Mouse (Mus musculus) ovary, postnatal 36 days (tissue): ENCODE data around the gene Plxnb1.
"Not testable (repeated sequence)": the region's sequence is repeated elsewhere in the genome, so short reads cannot be mapped to it uniquely, and the experiment has no call there.

Experiments used
- DNase-seq: peaks from one replicate; pipeline ENCODE4 v3.0.0; 2022; ENCODE audit warnings: low spot score, mixed read lengths

Gene Plxnb1

GRCm38 (mm10) chr9:109102541-109102940 is 7.4 kb downstream of the Plxnb1 start:
- no peak for DNase-seq

DNA sequence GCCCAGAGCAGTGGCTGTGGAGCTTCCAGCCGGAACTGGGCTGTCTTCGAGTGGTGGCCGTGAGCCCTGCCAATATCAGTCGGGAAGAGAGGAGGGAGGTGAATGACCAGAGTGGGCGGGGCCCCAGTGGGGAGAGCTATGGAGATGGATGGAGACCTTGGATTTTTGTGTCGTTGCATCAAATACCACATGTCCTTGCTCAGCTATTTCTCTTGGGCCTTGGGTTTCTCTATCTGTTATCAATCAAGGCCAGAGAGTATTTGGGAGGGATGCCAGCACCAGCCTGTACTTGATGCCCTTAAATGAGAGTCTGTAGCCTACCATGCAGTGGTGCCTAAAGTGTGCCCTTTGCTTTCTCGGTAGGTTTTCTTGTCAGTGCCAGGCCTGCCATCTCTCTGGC is 8.1 kb downstream of the Plxnb1 start:
- peak; percentile 80 for DNase-seq

DNA sequence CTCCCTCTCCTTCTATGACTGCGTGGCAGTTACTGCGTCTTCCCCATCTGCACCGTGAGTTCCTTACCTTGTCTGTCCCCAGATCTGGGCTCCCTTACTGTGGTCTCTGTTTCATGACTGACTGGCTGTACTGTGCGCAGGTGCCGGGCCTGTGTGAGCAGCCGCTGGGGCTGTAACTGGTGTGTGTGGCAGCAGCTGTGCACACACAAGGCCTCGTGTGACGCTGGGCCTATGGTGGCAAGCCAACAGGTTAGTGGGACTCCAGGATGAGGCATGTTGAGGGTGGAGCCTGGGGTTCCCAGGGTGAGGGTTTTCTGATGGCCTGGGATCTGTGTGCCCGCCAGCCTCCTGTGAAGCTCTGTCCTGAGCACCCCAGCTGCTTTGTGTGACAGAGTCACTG is 8.9 kb downstream of the Plxnb1 start:
- no peak for DNase-seq

GRCm38 (mm10) chr9:109105011-109105410 is 9.8 kb downstream of the Plxnb1 start:
- DNase-seq = no peak

GRCm38 (mm10) chr9:109105648-109106047 is 10.5 kb downstream of the Plxnb1 start:
- no peak for DNase-seq

- no peak for DNase-seq
Observed at GRCm38 (mm10) chr9:109107341-109107740, 12.2 kb downstream of the Plxnb1 start.

DNA sequence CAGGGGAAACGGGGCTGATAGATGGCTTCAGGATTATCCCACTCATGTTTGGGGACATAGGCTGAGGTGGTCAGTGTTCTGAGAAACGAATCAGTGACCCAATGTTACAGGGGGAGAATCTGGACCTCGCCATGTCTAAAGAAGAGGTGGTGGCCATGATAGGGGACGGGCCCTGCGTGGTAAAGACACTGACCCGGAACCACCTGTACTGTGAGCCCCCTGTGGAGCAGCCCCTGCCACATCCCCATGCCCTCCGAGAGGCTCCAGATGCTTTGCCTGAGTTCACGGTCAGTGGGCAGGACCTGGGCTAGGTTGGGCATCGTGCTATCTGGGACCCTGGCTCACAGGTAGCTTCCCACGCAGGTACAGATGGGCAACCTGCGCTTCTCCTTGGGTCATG is 15.1 kb downstream of the Plxnb1 start:
- DNase-seq = peak; percentile 2

DNA sequence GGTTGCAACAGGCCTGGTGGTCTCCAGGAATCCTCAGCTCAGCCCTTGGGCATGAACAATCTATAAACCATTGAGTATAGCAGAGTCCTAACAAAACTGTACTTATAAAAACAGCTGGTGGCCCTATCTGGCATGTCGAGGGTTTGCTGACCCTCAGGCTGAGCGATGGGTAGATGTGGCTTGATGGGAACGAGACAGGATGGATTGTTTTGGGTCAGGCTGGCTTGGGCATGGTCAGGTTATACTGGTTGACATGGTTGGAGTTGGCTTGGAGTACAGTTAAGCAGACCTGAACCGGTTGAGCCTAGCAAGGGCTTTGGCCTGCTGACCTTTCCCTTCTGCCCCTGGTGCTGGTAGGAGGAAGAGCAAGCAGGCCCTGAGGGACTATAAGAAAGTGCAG is 15.9 kb downstream of the Plxnb1 start:
- peak; percentile 2 for DNase-seq

DNA sequence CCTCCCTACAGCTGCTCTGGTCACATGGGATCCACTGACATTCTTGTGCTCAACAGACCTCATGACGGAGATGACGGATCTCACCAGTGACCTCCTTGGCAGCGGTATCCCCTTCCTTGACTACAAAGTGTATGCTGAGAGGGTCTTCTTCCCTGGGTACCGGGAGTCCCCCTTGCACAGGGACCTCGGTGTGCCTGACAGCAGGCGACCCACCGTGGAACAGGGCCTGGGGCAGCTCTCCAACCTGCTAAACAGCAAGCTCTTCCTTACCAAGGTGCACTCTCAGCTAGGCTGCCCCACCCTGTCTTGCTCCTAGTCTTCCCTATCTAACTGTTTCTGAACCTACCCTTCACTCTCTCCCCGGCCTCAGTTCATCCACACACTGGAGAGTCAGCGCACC is 16.4 kb downstream of the Plxnb1 start:
- DNase-seq = no peak

DNA sequence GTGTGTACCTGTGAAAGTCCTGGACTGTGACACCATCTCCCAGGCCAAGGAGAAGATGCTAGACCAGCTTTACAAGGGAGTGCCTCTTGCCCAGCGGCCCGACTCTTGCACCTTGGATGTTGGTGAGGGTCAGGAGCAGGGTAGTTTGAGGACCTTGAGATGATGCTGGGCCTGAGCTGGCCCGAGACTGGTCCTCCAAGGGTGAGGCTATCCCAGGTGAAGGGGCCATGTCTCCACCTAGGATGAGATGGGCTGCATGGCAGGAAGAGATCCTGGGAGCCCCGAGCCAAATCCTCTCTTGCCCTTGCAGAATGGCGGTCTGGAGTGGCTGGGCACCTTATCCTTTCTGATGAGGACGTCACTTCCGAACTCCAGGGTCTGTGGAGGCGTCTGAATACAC is 18.1 kb downstream of the Plxnb1 start:
- no peak for DNase-seq

GRCm38 (mm10) chr9:109114276-109114675 is 19.1 kb downstream of the Plxnb1 start:
- peak; percentile 4 for DNase-seq

DNA sequence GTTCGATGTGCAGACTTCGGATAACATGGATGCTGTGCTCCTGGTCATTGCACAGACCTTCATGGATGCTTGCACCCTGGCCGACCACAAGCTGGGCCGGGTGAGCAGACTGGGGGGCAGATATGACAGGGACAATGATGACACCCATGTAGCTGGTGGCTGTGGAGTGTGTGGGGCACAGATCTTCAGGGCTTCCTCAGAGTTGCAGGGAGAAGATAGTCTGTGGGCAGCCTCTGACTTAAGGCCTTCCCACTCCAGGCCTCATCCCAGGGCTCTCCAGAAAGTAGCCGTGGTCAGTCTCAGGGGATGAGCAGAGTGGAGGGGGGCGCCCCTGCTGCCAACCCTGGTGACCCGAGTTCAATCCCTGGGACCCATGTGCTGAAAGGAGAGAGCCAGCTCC is 19.7 kb downstream of the Plxnb1 start:
- DNase-seq = no peak

GRCm38 (mm10) chr9:109116205-109116604 is 21.0 kb downstream of the Plxnb1 start:
- DNase-seq = peak; percentile 6

DNA sequence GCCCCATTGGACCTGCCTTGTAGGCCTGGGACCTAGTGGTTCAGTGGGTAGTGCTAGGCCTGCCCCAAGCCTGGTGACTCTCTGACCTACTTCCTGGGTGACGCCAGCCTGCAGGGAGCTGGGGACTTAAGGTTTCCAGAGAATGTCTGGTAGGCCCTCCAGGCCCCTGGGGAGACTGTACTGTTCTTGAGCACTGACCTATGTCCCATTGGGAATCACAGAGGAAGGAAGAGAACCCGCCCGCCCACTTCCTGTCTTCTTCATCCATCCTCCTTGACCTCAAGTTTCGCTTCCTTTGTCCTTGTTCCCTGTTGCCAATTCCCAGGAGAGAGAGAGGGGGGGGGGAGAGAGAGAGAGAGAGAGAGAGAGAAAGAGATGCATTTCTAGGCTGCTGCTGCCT is 22.9 kb downstream of the Plxnb1 start:
- DNase-seq = peak; percentile 7

- DNase-seq = no peak
Observed at GRCm38 (mm10) chr9:109119571-109119970, 24.4 kb downstream of the Plxnb1 start.

DNA sequence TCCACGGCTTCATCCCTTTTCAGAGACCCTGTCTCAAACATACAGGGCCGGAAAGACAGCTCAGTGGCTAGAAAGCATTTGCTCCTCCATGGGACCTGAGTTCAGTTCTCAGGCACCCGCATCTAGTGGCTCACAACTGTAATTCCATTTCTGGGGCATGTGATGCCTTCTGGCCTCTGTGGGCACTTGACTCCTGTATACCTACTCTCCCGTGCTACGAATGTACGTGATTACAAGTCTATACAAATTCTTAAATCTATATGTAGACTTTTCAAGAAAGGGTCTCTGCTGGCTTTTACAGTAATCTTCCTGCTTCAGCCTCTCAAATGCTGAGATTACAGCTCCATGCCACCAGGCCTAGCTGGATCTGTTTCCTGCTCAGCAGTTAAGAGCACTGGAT is 25.8 kb downstream of the Plxnb1 start:
- no peak for DNase-seq

DNA sequence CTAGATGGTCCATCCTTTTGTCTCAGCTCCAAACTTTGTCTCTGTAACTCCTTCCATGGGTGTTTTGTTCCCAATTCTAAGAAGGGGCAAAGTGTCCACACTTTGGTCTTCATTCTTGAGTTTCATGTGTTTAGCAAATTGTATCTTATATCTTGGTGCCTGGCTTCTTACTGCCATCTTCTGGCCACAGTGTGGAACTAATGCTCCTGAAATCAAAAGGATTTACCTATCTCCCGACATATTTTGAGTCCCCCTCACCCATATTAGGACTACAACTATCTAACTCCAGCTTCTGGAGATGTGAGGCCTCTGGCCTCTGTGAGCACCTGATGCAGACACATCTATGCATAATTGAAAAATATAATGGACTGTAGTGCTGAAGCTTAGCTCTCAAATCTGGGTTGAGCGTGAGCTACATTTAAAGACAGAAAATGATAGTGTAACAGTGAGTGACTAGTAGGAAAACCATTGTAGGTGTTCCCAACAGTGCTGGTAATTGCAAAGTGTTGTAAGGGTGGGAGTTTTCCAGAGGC is 27.4 kb downstream of the Plxnb1 start:
- DNase-seq = peak; percentile 8

DNA sequence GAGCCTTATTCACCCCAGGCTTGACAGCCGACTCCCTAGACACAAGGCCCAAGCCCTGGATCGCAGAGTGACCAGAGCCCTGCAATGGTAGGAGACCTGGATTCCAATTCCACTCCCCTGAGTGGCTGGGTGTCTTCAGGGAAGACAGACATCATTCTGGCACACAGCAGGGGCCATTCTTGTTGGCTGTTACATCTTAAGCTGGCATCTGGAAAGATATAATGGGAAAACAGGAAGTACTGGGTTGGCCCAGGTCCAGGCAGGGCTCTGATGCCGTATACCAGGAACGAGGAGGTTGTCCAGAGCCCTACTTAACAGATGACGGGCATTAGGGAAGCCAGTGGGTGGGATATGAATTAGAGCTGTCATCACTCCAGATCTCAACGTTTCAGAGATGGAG is 28.1 kb downstream of the Plxnb1 start:
- DNase-seq = peak; percentile 14

DNA sequence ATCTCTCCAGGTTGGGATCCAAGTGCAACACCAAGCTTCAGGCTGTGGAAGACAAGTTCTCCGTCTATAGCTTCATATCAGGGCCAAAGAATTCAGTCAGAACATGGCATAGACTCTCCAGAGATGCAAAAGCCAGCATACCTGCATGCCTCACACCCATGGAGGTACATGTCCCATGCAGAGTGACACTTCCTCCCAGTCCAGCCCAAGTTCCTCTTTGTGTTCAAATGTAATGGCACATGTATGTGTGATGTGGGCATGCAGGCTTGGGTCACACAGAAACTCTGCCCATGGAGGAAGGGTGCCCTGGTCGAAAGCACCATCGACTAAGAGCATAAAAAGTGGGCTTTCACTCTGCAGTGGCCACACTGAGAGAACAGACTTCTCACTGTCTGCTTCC is 29.0 kb downstream of the Plxnb1 start:
- no peak for DNase-seq

GRCm38 (mm10) chr9:109125043-109125442 is 29.9 kb downstream of the Plxnb1 start:
- no peak for DNase-seq

DNA sequence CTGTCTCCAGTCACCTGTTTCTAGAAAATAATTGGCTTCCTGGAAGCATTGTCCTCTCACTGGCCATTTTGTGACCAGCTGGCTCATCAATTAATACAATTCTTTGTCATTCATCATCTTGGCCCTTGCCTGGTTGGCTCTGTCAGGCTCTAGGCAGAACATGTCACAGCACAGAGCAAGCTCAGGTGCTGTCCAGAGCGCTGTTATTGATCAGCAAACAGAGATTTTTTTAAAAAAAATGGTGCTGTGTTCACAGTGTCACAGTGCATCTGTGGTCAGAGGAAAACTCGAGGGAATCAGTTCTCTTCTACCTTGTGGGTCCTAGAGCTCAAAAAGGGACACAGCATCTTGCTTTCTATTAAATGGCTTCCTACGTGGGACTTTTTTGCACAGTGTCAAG is 30.3 kb downstream of the Plxnb1 start:
- no peak for DNase-seq

- no peak for DNase-seq
Observed at GRCm38 (mm10) chr9:109127076-109127475, 31.9 kb downstream of the Plxnb1 start.

DNA sequence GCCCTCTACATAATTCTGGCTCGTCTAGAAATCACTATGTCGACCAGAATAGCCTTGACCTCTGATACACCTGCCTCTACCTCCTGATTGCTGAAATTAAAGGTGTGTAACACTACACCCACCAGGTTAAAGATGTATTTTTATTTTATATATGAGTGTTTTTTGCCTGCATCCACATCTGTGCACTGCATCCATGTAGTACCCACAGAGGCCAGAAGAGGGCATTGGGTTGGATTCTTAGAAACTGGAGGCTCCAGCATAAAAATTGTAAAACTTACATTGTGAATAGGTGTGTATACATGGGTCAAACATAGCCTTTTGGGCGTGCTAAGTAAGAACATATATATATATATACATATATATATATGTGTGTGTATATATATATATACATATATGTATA is 33.0 kb downstream of the Plxnb1 start:
- no peak for DNase-seq

DNA sequence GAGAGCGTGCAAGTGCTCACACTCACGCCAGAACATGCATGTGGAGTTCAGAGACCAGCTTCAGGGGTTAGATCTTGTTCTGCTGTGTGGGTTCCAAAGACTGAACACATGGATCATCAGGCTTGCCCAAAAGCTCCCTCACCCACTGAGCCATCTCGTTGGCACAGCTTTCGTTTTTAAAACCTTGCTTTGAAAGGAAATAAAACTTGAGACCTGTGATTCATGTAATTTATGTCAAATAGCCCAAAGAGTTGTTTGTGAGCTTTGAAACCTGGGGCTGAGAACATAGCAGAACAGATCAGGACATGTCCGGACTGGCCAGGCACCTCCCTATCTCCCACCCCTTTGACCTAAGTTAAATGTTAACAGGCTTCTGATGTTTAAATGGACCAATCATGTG is 34.9 kb downstream of the Plxnb1 start:
- DNase-seq = no peak

- DNase-seq = not testable (repeated sequence)
Observed at GRCm38 (mm10) chr9:109140414-109140813, 45.2 kb downstream of the Plxnb1 start.
